Mouse (Mus musculus) MN1 (cell line): ENCODE data around the gene Ccdc71.

ENCODE experiments used
- DNase-seq: peaks from one replicate; pipeline ENCODE4 v3.0.0-alpha.2; 2016; ENCODE audit warnings: low spot score

Gene Ccdc71

DNA sequence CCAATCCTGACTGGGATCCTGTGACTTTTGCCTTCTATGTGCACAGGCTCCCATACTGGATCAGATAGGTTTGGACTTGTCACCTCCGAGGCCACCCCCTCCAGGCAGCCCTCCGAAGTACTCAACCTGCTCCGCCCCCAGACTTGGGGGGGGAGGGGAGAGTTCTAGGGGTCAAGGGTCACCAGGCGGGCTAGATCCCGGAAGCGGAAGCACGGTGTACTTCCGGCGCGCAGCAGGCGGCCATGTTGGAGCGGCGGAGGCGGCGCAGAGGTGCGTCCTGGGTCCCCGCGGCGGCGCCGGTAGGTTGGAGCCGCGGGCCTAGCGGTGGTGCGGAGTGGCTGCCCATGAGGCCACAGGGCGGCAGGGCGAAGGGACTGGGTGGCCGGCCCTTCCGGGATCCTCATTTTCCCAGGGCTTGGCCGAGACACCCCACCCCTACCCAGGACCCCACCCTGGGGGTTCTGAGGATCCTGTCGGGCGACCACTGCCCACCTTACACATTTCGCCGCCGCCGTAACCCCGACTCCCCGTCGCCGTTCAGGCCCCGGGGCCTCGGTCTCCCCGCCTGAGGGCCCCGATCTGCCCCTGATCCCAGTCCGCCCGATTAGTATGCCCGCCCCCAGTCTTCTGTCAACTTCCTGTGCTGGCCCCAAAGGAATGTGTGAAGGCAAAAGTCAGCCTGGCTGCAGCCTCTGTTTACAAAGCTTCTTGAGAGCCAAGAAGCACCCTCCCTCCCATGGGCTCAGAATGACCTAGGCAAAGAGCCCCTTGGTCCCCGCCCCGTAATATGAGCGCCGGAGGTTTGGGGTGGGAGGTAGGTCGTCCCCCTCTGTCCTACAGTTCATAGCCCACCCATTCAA lies at the start of gene Ccdc71:
TSS of gene Ccdc71 (plus strand) at position 209 of the 860 bp plus-strand sequence.
- DNase-seq, result peak; percentile 84

GRCm38 (mm10) chr9:108411381-108411942 lies 48.9 kb upstream of the Ccdc71 start:
- no peak for DNase-seq

- DNase-seq, result peak; percentile 44
Measured at GRCm38 (mm10) chr9:108412221-108412620, 48.1 kb upstream of the Ccdc71 start.

- DNase-seq, result no peak
Measured at GRCm38 (mm10) chr9:108428384-108428783, 31.9 kb upstream of the Ccdc71 start, which contains the start of gene Ccdc36. Gene Ccdc36, minus strand, starts transcription at chr9:108428484.

DNA sequence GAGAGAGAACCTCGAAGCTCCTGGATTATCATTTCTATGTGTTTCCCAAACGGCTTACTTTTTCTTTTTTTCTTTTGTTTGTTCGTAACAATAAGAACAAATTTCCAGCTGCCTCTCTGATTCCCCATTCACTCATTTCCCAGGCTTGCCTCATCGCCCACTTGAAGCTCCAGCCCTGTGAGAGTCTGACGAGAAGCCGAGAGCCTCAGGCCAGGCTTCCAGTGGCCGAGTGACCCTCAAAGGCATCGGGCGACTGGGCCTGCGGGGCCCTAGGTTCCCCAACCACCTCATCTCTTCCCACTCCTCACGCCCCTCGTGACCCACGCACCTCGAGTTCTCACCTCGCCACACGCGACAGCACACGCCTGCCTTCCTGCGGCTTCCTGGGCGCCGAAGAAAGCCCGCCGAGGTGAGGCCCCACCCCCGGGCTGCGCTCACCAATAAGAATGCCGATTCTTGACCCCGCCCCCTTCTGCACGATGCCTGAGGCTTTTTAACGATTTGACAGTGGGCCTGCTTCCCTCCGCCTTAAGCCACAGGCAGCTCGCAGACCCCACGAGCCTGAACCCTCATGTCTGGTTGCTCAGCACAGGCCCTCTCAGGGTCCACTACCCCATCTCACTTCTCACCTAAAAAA lies 28.8 kb upstream of the Ccdc71 start:
- DNase-seq, result no peak

GRCm38 (mm10) chr9:108436182-108436581 lies 24.1 kb upstream of the Ccdc71 start, which contains the start of gene BC048562:
Gene BC048562, plus strand, starts transcription at chr9:108436482.
- no peak for DNase-seq

GRCm38 (mm10) chr9:108439176-108439575 lies 21.2 kb upstream of the Ccdc71 start:
- no peak for DNase-seq

DNA sequence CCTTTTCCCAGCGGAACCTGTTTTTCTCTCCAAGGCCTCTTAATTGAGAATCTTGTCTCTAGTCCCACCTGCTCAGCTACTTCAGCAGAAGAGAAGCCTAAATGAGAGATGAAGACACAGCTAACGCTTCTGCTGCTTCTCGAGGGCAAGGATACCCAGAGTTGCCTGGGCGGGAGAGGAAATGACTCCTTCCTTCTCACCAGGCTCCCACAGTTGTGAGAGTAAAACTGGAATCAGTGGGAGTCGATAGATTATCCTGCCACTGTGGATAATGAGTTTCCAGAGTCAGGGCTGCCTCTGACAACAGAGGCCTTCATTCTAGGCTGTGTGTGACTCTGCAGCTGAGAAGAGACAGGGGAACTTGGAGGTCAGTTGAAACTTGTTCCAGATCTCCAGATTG lies 19.8 kb upstream of the Ccdc71 start:
- DNase-seq, result no peak

GRCm38 (mm10) chr9:108441236-108441919 lies 18.9 kb upstream of the Ccdc71 start:
- DNase-seq, result no peak

DNA sequence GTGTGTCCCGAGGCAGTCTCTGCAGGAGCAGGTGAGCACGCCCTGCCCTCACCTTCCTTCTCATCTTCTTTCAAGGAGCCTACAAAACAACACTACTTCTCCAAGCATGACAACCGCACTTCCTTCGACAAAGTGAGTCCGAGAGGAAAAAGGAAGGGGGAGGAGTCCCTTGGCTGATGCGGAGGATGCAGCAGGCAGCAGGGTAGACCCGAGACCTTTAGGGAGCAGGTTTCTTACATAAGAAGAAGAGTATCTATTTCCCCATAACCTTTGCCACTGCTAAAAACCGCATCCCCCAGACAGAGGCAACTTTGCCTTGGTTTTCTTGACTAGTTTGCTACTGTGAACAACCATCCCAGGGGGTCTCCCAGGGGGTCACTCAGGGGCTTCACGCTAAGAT lies 15.2 kb upstream of the Ccdc71 start:
- DNase-seq, result no peak

DNA sequence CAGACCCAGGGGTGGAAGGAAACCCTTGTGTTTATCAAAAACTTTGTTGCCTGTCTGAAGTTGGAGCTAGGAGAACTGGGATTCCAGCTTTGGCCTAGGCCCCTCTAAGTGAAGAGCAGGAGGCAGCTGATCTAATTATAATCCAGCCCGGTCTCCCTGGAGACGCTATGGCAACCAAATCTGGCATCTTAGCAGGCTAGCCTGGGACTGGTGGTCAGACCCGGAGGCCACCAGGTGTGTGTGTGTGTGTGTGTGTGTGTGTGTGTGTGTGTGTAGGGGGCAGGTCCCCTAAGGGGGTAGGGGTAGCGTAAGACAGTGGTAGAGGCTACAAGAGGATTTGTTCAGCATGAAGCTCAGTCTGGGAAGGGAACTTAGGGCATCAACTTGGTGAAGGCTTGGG lies 10.5 kb upstream of the Ccdc71 start:
- peak; percentile 93 for DNase-seq

GRCm38 (mm10) chr9:108450292-108451169 lies 9.8 kb upstream of the Ccdc71 start:
- peak; percentile 87 for DNase-seq

- DNase-seq, result no peak
Measured at GRCm38 (mm10) chr9:108451170-108451493, 9.2 kb upstream of the Ccdc71 start.

GRCm38 (mm10) chr9:108451519-108452160 lies 8.7 kb upstream of the Ccdc71 start:
- DNase-seq, result peak; percentile 51

DNA sequence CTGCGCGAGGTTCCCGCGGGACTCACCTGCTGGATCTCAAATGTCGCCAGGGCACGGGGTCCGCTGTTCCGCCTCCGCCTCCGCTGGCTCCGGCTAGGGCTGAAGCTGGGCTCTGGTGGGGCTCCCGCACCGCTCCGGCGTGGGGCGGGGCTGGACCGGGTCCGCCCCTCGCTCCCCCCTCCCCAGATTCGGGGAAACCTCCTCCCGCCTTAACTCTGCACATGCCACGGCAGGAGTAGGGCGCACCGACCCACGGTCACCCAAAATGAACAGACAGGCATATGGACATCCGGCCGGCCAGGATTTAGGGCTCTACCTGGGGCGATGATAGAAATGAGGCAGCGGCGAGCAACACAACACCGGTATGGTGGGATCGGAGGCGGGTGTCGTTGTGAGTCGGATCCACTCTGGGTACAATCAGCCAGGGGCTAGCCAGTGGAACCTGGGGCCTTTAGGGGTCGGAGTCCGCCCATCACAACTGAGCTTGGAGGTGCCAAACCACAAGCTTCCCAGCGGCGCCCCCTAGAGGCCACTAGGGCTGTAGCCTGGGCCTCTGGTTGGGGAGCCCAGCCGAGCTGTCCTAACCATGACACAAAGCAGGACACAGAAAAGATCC lies 7.9 kb upstream of the Ccdc71 start:
- DNase-seq, result peak; percentile 93

DNA sequence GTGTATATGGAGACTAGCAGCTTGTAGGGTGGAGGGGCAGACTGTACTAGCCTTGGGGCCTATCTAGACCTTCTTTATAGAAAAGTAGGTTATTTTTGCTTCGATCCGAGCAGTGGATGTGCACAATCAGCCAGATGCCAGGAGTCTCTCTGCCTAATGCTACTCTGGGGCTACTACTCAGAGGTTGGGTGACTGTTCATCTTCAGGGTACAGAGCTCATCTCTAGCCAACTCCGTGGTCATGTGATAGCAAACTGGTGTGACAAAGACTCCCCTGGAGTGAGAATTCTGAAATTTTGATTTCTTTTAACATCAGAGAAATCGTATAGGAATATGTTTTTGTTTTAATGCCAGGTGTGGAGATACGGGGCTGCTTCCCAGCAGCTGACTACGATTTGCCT lies 7.4 kb upstream of the Ccdc71 start:
- no peak for DNase-seq

GRCm38 (mm10) chr9:108453458-108453857 lies 6.9 kb upstream of the Ccdc71 start:
- DNase-seq, result no peak

DNA sequence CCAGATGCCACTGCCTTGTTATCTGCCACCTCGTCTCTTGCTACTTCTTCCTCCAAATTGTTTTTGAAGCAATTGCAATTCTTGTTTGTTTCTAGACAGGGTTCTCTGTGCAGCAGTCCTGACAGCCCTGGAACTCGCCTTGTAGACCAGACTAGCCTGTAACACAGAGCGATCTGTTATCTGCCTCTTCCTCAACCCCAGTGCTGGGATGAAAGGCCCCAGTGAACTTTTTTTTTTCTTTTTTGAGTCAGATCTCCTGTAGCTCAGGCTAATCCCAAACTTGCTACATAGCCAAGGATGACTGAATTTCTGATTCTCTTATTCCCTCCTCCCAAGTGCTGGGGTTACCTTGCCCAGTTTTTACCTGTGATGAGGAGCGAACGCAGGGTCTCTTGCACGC lies 5.9 kb upstream of the Ccdc71 start:
- DNase-seq, result no peak

DNA sequence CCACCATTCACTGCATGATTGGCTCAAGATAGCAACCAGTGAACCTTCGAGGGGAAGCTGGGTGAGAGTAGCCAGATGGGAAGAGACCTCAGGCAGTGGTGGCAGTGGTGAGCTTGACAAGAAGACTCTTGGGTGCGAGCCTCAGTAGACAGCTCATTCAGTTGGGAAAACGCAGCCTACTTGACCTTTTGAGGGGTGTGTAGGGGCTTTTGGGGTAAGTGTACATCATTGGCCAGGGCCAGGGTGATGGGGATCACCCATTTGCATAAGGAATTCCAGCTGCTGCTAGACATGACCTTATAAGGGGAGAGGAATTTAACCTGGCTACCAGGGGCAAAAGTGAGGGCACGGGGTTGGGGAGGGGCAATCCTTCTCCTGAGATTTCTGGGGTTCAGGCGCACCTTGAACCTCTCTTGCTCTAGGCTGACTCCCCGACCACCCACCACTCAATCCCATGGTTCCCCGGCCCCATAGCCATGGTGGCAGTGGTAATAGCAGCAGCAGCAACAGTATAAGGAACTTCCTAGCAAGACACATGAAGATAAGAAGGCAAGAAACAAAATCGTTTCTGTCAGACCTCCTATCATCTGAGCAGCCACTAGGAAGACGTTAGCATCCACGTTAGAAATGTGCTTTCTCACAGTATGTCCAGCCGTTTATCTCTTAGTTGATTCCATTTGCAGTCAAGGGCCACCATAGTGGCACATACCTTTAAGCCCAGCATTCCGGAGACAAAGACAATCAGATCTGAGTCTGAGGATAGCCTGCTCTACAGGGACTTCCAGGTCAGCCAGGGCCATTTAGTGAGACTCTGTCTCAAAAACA lies 4.4 kb upstream of the Ccdc71 start:
- no peak for DNase-seq

- DNase-seq, result no peak
Measured at GRCm38 (mm10) chr9:108456953-108457352, 3.4 kb upstream of the Ccdc71 start.
